Mouse (Mus musculus): ENCODE data around the gene Pid1. TPM values are rescaled to one million over a fixed set of nuclear protein-coding genes. Genes with fewer than 3 reads are reported as not detected.

The Pid1 gene
- polyA plus RNA-seq, 1 experiment from 2014 or later = 103 TPM

DNA sequence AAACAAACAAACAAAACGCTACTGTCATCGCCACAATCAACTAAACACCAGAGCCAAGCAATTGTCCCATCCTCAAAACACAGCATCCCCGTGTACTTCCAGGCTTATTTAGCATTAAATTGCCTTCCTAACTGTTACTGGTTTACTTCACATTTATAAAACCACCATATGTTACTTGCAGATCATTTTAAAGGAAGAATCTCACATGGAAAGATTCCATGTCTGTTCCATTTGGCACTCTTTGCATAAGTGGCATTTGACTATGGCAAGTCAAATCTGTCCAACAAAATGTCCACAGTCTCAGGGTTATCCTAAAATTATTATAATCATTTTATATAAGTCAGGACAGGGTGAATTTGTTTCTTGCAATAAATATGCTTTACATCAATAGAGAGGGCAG lies 32.8 kb upstream of the Pid1 start:
- Histone ChIP-seq H3K4me3 (replicated peaks; ENCODE audit: low read length) (no peak overlapping the region), H3K27me3 (ENCODE audit: control insufficient read depth, insufficient read depth, low read length) (no peaks in the 10 kb centered on the region), H3K4me2 (replicated peaks) (no peak overlapping the region), H3K36me3 (replicated peaks; ENCODE audit: control insufficient read depth, insufficient read depth) (0 out of 2 replicates have a peak, but pooled peaks cover 18% of the 10 kb centered on the region), H3K9me3 (ENCODE audit: control insufficient read depth, low read length) (no peaks in the 10 kb centered on the region), H3K4me1 (replicated peaks; ENCODE audit: control insufficient read depth, insufficient read depth, low read length) (no peaks in the 10 kb centered on the region), H3K9ac (no peak overlapping the region), H3K27ac (no peak overlapping the region)
- ATAC-seq (ENCODE audit: low FRiP score) = no peak
- WGBS = 76% methylated on average over 3 of the region's 3 CpGs
- no peak for DNase-seq (ENCODE audit: low spot score)

DNA sequence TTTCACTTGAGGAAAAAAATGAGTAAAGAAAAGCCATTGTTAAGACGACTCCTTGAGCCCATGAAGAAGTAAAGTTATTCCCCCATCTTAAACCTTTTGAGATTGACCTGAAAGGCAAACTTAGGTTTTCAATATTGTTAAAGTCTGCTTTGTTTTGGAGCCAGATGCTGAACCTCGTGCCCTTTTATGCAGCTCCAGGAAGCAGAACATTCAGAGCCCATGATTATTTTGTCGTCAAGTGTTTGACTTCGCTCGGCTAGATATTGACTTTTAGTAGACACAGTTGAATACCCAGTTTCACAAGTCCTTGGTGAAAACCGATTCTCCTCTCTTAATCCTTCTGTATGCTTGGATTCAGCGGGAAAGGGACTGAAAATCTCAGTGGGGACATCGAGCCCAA lies 31.9 kb upstream of the Pid1 start:
- Histone ChIP-seq H3K9ac (no peak overlapping the region), H3K27ac (no peak overlapping the region), H3K9me3 (ENCODE audit: control insufficient read depth, low read length) (no peaks in the 10 kb centered on the region), H3K36me3 (replicated peaks; ENCODE audit: control insufficient read depth, insufficient read depth) (0 out of 2 replicates have a peak, but pooled peaks cover 18% of the 10 kb centered on the region), H3K4me3 (replicated peaks; ENCODE audit: low read length) (no peak overlapping the region), H3K27me3 (ENCODE audit: control insufficient read depth, insufficient read depth, low read length) (no peaks in the 10 kb centered on the region), H3K4me2 (replicated peaks) (no peak overlapping the region), H3K4me1 (replicated peaks; ENCODE audit: control insufficient read depth, insufficient read depth, low read length) (no peaks in the 10 kb centered on the region)
- 82% methylated on average over 8 of the region's 8 CpGs for WGBS
- DNase-seq (ENCODE audit: low spot score) (no peak), ATAC-seq (ENCODE audit: low FRiP score) (no peak)

DNA sequence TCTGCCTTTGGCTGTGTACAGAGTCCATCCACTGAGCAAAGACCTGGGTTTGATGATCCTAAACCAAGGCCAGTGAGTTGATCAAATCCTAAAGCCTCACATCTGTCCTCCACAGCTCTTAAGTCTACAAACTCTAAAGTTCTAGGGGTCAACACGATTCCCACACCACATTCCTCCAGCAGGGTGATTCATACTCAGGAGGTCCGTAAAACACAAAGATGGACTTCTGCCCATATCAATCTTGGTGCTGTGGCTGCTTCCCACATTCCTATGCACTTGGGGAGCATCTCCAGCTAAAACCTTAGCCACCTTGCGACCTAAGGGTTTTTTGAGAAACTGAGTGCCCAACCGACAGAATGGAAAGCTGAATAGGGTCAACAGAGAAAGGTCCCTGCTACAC lies 27.0 kb upstream of the Pid1 start:
- H3K9ac ChIP-seq = no peak overlapping the region
- H3K27me3 ChIP-seq (ENCODE audit: control insufficient read depth, insufficient read depth, low read length) = no peaks in the 10 kb centered on the region
- 90% methylated on average over 4 of the region's 4 CpGs for WGBS
- DNase-seq (ENCODE audit: low spot score) (no peak), ATAC-seq (ENCODE audit: low FRiP score) (no peak)
- H3K4me3 ChIP-seq (replicated peaks; ENCODE audit: low read length) = no peak overlapping the region
- no peak overlapping the region for H3K27ac ChIP-seq
- no peak overlapping the region for H3K4me2 ChIP-seq (replicated peaks)
- 0 out of 2 replicates have a peak, but pooled peaks cover 18% of the 10 kb centered on the region for H3K36me3 ChIP-seq (replicated peaks; ENCODE audit: control insufficient read depth, insufficient read depth)
- no peaks in the 10 kb centered on the region for H3K9me3 ChIP-seq (ENCODE audit: control insufficient read depth, low read length)
- peaks cover 6% of the 10 kb centered on the region; the same call in 1 of the 2 replicates for H3K4me1 ChIP-seq (replicated peaks; ENCODE audit: control insufficient read depth, insufficient read depth, low read length)

DNA sequence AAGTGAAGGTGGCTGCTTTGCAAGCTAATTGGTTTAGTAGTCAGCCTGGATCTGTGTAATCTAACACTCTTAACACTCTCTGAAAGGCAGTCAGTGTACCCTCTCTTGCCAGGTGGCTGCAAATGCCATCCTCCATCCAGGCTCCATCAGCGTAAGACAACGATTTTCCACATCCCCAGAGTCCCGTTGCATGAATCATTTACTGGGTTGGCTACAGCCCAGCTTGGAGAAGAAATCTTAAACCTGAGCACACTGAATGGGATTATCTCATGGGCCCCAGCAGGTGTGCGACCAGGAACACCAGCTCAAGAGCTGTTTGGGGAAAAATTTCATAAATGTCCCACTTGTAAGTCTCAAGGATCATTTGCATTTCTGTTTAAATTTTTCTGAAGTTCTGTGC lies 23.6 kb upstream of the Pid1 start:
- peaks cover 16% of the 10 kb centered on the region for H3K36me3 ChIP-seq (replicated peaks; ENCODE audit: control insufficient read depth, insufficient read depth)
- no peak overlapping the region for H3K9ac ChIP-seq
- H3K4me3 ChIP-seq (replicated peaks; ENCODE audit: low read length) = no peak overlapping the region
- peak overlapping the region; percentile 28; the same call in 1 of the 2 replicates for H3K27ac ChIP-seq
- H3K27me3 ChIP-seq (ENCODE audit: control insufficient read depth, insufficient read depth, low read length) = no peaks in the 10 kb centered on the region
- ATAC-seq (ENCODE audit: low FRiP score) (peak; percentile 37; the same call in 1 of the 2 replicates), DNase-seq (ENCODE audit: low spot score) (peak; percentile 33)
- H3K4me1 ChIP-seq (replicated peaks; ENCODE audit: control insufficient read depth, insufficient read depth, low read length) = peaks cover 11% of the 10 kb centered on the region; the same call in 1 of the 2 replicates
- 43% methylated on average over 4 of the region's 4 CpGs for WGBS
- H3K4me2 ChIP-seq (replicated peaks) = no peak overlapping the region
- no peaks in the 10 kb centered on the region for H3K9me3 ChIP-seq (ENCODE audit: control insufficient read depth, low read length)

DNA sequence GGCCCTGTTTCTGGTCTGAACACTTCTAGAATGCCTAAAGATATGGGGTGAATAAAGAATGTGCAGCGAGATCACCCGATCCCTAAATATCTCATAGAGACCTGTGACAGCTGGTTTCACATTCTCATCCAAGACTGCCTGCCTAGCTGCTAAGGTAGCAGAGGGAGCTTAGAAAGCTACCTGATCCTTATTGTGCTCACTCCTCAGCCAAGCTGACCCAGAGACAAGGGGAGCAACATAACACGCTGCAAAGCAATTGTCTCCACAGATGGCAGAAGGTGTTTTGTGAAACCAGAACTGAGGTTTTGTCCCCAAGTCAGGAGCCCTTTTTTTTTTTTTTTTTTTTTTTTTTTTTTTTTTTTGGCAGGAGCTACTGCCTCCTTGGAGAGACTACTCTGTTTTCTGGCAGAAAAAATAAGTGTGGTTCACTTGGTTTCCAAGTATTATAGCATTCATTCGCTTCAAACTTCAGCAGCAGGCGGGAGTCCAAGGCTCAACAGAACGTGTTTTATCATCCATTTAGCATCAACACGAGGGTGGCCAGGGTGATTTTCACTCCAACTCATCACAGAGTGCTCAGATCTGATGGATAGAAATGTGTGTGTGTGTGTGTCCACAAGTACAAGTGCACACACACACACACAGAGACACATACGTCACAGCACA lies 22.6 kb upstream of the Pid1 start:
- 74% methylated on average over 8 of the region's 8 CpGs for WGBS
- Histone ChIP-seq H3K36me3 (replicated peaks; ENCODE audit: control insufficient read depth, insufficient read depth) (peaks cover 18% of the 10 kb centered on the region), H3K9me3 (ENCODE audit: control insufficient read depth, low read length) (no peaks in the 10 kb centered on the region), H3K27me3 (ENCODE audit: control insufficient read depth, insufficient read depth, low read length) (no peaks in the 10 kb centered on the region), H3K9ac (no peak overlapping the region), H3K4me3 (replicated peaks; ENCODE audit: low read length) (no peak overlapping the region), H3K27ac (peak overlapping the region; percentile 44; the same call in 1 of the 2 replicates), H3K4me2 (replicated peaks) (no peak overlapping the region), H3K4me1 (replicated peaks; ENCODE audit: control insufficient read depth, insufficient read depth, low read length) (peaks cover 11% of the 10 kb centered on the region; the same call in 1 of the 2 replicates)
- no peak for DNase-seq (ENCODE audit: low spot score)
- ATAC-seq (ENCODE audit: low FRiP score) = no peak

DNA sequence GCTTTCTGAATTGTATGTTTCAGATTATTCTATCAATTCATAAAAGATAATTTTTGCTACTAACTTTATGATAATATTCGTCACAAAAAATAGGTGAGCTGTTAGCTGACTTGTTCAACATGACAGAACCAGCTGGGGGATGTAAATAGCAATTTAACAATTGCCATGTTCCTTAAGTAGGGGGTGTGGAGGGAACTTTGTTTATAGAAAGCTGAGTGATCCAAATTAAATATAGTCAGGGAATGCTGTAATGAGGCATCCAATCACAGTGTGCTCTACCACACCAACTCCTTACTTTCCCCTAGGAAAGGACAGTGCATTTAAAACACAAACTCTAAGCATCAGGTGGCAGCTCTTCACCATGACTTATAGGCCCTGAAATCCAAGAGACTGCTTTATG lies 18.7 kb upstream of the Pid1 start:
- no peak overlapping the region for H3K4me3 ChIP-seq (replicated peaks; ENCODE audit: low read length)
- ATAC-seq (ENCODE audit: low FRiP score) (no peak), DNase-seq (ENCODE audit: low spot score) (no peak)
- H3K36me3 ChIP-seq (replicated peaks; ENCODE audit: control insufficient read depth, insufficient read depth) = peaks cover 34% of the 10 kb centered on the region
- H3K4me1 ChIP-seq (replicated peaks; ENCODE audit: control insufficient read depth, insufficient read depth, low read length) = peaks cover 7% of the 10 kb centered on the region; the same call in 1 of the 2 replicates
- no peaks in the 10 kb centered on the region for H3K27me3 ChIP-seq (ENCODE audit: control insufficient read depth, insufficient read depth, low read length)
- H3K9ac ChIP-seq = no peak overlapping the region
- 88% methylated on average over 1 of the region's 1 CpGs for WGBS
- no peaks in the 10 kb centered on the region for H3K9me3 ChIP-seq (ENCODE audit: control insufficient read depth, low read length)
- no peak overlapping the region for H3K4me2 ChIP-seq (replicated peaks)
- H3K27ac ChIP-seq = no peak overlapping the region

DNA sequence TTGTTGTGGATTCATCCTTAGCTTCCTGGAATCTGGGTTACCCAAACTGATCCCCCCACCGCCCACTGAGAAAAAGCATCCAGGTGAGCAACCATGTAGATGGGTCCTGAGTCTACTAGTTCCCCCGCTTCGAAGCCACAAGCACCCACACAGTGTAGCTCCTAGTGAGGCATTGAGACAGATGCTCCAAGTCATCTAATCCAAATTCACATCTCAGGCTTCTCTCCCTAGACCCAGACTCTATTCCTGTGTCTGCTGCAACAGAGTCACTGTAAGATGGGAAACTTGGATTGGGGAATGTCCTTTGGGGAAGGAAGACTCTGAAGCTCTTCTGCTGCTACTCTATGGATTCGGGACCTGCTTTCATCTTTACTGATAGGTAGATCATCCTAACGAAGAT lies 18.1 kb upstream of the Pid1 start:
- H3K9ac ChIP-seq = no peak overlapping the region
- 0 out of 2 replicates have a peak, but pooled peaks cover 5% of the 10 kb centered on the region for H3K4me1 ChIP-seq (replicated peaks; ENCODE audit: control insufficient read depth, insufficient read depth, low read length)
- H3K4me2 ChIP-seq (replicated peaks) = no peak overlapping the region
- H3K36me3 ChIP-seq (replicated peaks; ENCODE audit: control insufficient read depth, insufficient read depth) = peaks cover 34% of the 10 kb centered on the region
- ATAC-seq (ENCODE audit: low FRiP score) (no peak), DNase-seq (ENCODE audit: low spot score) (no peak)
- H3K4me3 ChIP-seq (replicated peaks; ENCODE audit: low read length) = no peak overlapping the region
- whole genome bisulfite sequencing = 95% methylated on average over 5 of the region's 5 CpGs
- H3K27ac ChIP-seq = no peak overlapping the region
- H3K27me3 ChIP-seq (ENCODE audit: control insufficient read depth, insufficient read depth, low read length) = no peaks in the 10 kb centered on the region
- H3K9me3 ChIP-seq (ENCODE audit: control insufficient read depth, low read length) = no peaks in the 10 kb centered on the region

DNA sequence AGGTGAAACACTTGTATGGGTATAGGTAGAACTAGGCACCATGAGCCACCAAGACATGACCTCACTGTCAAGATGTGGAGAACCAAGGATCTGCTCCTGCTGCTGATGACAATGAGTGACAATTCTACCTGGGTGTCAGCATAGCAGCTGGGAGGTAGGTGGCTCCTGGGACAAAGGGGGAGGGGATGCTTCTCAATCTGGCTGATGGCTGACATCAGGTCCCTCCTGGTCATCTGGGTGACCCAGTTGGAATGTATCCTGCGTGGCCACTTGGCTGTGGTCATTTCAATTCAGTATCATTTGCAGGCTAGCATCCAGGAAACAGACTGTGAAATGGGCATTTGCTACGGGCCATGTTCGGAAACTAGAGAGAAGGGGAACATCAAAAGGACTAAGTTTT lies 16.9 kb upstream of the Pid1 start:
- 85% methylated on average over 3 of the region's 3 CpGs for WGBS
- no peak for ATAC-seq (ENCODE audit: low FRiP score)
- no peaks in the 10 kb centered on the region for H3K27me3 ChIP-seq (ENCODE audit: control insufficient read depth, insufficient read depth, low read length)
- no peak overlapping the region for H3K27ac ChIP-seq
- 0 out of 2 replicates have a peak, but pooled peaks cover 4% of the 10 kb centered on the region for H3K4me1 ChIP-seq (replicated peaks; ENCODE audit: control insufficient read depth, insufficient read depth, low read length)
- H3K9ac ChIP-seq = no peak overlapping the region
- DNase-seq (ENCODE audit: low spot score) = no peak
- H3K4me3 ChIP-seq (replicated peaks; ENCODE audit: low read length) = no peak overlapping the region
- no peaks in the 10 kb centered on the region for H3K9me3 ChIP-seq (ENCODE audit: control insufficient read depth, low read length)
- H3K4me2 ChIP-seq (replicated peaks) = no peak overlapping the region
- peaks cover 34% of the 10 kb centered on the region for H3K36me3 ChIP-seq (replicated peaks; ENCODE audit: control insufficient read depth, insufficient read depth)

DNA sequence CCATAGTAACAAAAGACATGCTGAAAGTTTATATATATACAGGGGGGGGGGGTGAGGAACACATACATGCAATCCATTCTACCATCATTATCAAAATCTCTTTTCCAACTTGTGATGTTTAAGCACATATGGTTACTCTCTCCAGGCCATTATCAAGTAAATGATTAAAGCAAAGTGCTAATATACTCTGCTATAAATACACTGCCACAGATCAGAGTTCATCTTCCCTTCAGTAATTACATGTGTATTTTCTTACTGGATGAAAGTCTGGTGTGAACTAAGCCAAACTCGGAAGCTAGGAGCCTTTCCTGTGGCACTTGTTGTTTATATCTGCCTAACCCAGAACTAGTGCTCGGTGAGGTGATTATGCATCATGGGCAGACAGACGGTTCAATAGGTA lies 3.8 kb upstream of the Pid1 start:
- no peaks in the 10 kb centered on the region for H3K9me3 ChIP-seq (ENCODE audit: control insufficient read depth, low read length)
- DNase-seq (ENCODE audit: low spot score) (no peak), ATAC-seq (ENCODE audit: low FRiP score) (no peak)
- no peak overlapping the region for H3K4me3 ChIP-seq (replicated peaks; ENCODE audit: low read length)
- no peak overlapping the region for H3K9ac ChIP-seq
- no peaks in the 10 kb centered on the region for H3K36me3 ChIP-seq (replicated peaks; ENCODE audit: control insufficient read depth, insufficient read depth)
- H3K4me2 ChIP-seq (replicated peaks) = no peak overlapping the region
- H3K27me3 ChIP-seq (ENCODE audit: control insufficient read depth, insufficient read depth, low read length) = no peaks in the 10 kb centered on the region
- no peak overlapping the region for H3K27ac ChIP-seq
- no peaks in the 10 kb centered on the region; the same call in 1 of the 2 replicates for H3K4me1 ChIP-seq (replicated peaks; ENCODE audit: control insufficient read depth, insufficient read depth, low read length)
- WGBS = 79% methylated on average over 3 of the region's 3 CpGs

Measured in hindbrain, embryonic 14.5 days (tissue).